ENCODE assay signal across 8 mouse cellular contexts in the genomic region with DNA sequence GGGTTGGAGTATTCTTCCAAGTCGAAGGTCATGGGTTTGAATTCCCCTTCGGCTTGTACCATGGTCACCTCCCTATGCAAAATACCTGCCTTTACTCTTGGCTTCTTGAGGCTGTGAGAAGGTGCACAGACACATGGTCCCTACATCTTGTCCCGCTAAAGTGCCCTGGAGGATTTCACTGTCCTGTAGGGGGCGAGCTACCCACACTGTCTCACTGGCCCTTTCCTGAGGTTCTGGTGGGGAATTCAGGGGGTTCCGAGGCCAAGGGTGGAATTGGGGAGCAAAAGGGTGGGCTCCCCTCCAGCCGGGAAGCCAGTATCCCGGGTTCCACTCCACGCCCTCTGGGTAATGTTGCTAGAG.
DNase-seq lines count a peak whose midpoint lies in the region; ATAC-seq and TF ChIP-seq lines count a peak whose summit lies in the region.
"Not testable (repeated sequence)": the region's sequence is repeated elsewhere in the genome, so short reads cannot be mapped to it uniquely, and the experiment has no call there.

No protein-coding gene starts in this region.

- peak overlapping the region; percentile 83 for H3K4me3 ChIP-seq in brown adipose tissue, adult 24 weeks (ENCODE audit: insufficient read depth, low read depth, low read length)
- H3K4me3 ChIP-seq in forebrain, embryonic 10.5 days: peak overlapping the region; percentile 74
- peak overlapping the region; percentile 69 to 77 for H3K4me3 ChIP-seq in heart, embryonic 14.5 days (ENCODE audit: control insufficient read depth in 1 of 2, insufficient read depth in 1 of 2, low read depth in 1 of 2, low read length in 2 of 2)
- H3K4me3 ChIP-seq in intestine, embryonic 16.5 days (ENCODE audit: low read length): peak overlapping the region; percentile 75
- peak overlapping the region; percentile 54 for H3K4me3 ChIP-seq in liver, adult 2 months (ENCODE audit: insufficient read depth, low read depth, low read length)
- H3K4me3 ChIP-seq in olfactory bulb, adult 2 months (ENCODE audit: insufficient read depth, low read depth, low read length): peak overlapping the region; percentile 83

- not testable (repeated sequence) for H3K9me3 ChIP-seq in forebrain, embryonic 10.5 days; heart, embryonic 14.5 days (ENCODE audit: control insufficient read depth, low read length); intestine, embryonic 16.5 days (ENCODE audit: control insufficient read depth, low read length)

- H3K79me2 ChIP-seq in liver, adult 2 months (ENCODE audit: control insufficient read depth, insufficient read depth, low read length): not testable (repeated sequence)

- H3K36me3 ChIP-seq in forebrain, embryonic 10.5 days (replicated peaks); heart, embryonic 14.5 days (ENCODE audit: control insufficient read depth, insufficient read depth, low read length); intestine, embryonic 16.5 days (ENCODE audit: control insufficient read depth, insufficient read depth, low read length); liver, adult 2 months (ENCODE audit: control insufficient read depth, insufficient read depth, low read length): not testable (repeated sequence)

- peak overlapping the region; percentile 67 for H3K27ac ChIP-seq in brown adipose tissue, adult 24 weeks (replicated peaks; ENCODE audit: low read depth, low read length)
- peak overlapping the region; percentile 96 for H3K27ac ChIP-seq in forebrain, embryonic 10.5 days
- H3K27ac ChIP-seq in heart, embryonic 14.5 days (replicated peaks in 1 of 2; ENCODE audit: control insufficient read depth in 1 of 2, insufficient read depth in 1 of 2, low read depth in 2 of 2, low read length in 2 of 2): peak overlapping the region; percentile 24 to 51; a peak in 2 of 4 replicates
- H3K27ac ChIP-seq in intestine, embryonic 16.5 days (ENCODE audit: low read length): peak overlapping the region; percentile 48; the same call in 1 of the 2 replicates
- not testable (repeated sequence) for H3K27ac ChIP-seq in liver, adult 2 months (replicated peaks; ENCODE audit: insufficient read depth, low read depth, low read length); olfactory bulb, adult 2 months (ENCODE audit: insufficient read depth, low read depth, low read length)

- H3K4me1 ChIP-seq in brown adipose tissue, adult 24 weeks (ENCODE audit: control insufficient read depth, insufficient read depth, insufficient read length, low read length); heart, embryonic 14.5 days (ENCODE audit: control insufficient read depth in 2 of 2, insufficient read depth in 2 of 2, low read length in 2 of 2); intestine, embryonic 16.5 days (ENCODE audit: control insufficient read depth, insufficient read depth, low read length); liver, adult 2 months (ENCODE audit: control insufficient read depth, insufficient read depth, low read length); olfactory bulb, adult 2 months (ENCODE audit: control insufficient read depth, insufficient read depth, low read length): not testable (repeated sequence)
- H3K4me1 ChIP-seq in forebrain, embryonic 10.5 days: peaks cover 18% of the 10 kb centered on the region

- 5% methylated on average over 8 of the region's 8 CpGs for WGBS in forebrain, embryonic 10.5 days
- 1% methylated on average over 8 of the region's 8 CpGs for WGBS in heart, embryonic 14.5 days
- 3% methylated on average over 8 of the region's 8 CpGs for WGBS in intestine, embryonic 16.5 days
- WGBS in liver, adult 2 months: 2% methylated on average over 8 of the region's 8 CpGs
- 1% methylated on average over 8 of the region's 8 CpGs for WGBS in olfactory bulb, adult 2 months

- peak; percentile 41 for DNase-seq in CD4-positive, CD25-positive, alpha-beta regulatory T cell, adult 2 months (ENCODE audit: low read depth, low spot score)
- DNase-seq in forebrain, embryonic 10.5 days (ENCODE audit: extremely low spot score, low spot score): peak; percentile 30
- DNase-seq in liver, adult 2 months (ENCODE audit: extremely low read depth, low read depth, low spot score): peak; percentile 18

- H3K9ac ChIP-seq in heart, embryonic 14.5 days (ENCODE audit: low read length): peak overlapping the region; percentile 86
- H3K9ac ChIP-seq in intestine, embryonic 16.5 days (ENCODE audit: low read depth, low read length): peak overlapping the region; percentile 79
- peak overlapping the region; percentile 80 for H3K9ac ChIP-seq in liver, adult 2 months (ENCODE audit: low read depth, low read length)

- TF ChIP-seq CTCF in liver, adult 2 months (IDR thresholded peaks at IDR 0.05; ENCODE audit: low read depth, low read length): peak; percentile 59
- peak; percentile 56 for TF ChIP-seq CTCF in olfactory bulb, adult 2 months (IDR thresholded peaks at IDR 0.05; ENCODE audit: insufficient read depth, low read depth, low read length)

- H3K4me2 ChIP-seq in heart, embryonic 14.5 days (ENCODE audit: low read length): peak overlapping the region; percentile 80
- peak overlapping the region; percentile 80 for H3K4me2 ChIP-seq in intestine, embryonic 16.5 days (ENCODE audit: low read depth, low read length)

- TF ChIP-seq POLR2A in liver, adult 2 months (IDR thresholded peaks at IDR 0.05; ENCODE audit: extremely low read depth, insufficient read depth, low read length); olfactory bulb, adult 2 months (IDR thresholded peaks at IDR 0.05; ENCODE audit: insufficient read depth, low read depth, low read length): not testable (repeated sequence)

- ATAC-seq in heart, embryonic 14.5 days (ENCODE audit: insufficient number of reproducible peaks, insufficient read depth, low FRiP score, low read depth): 0 out of 2 replicates have a peak, but pooled peaks have one; percentile 53
- peak; percentile 85 for ATAC-seq in intestine, embryonic 16.5 days
- ATAC-seq in megakaryocyte-erythroid progenitor cell, adult 5-6 weeks (replicated peaks; ENCODE audit: low FRiP score, low TSS enrichment, poor library complexity, severe bottlenecking): peak; percentile 54; the same call in 1 of the 2 replicates

- not testable (repeated sequence) for H3K27me3 ChIP-seq in forebrain, embryonic 10.5 days (ENCODE audit: poor library complexity, severe bottlenecking); heart, embryonic 14.5 days (ENCODE audit: control insufficient read depth, insufficient read depth, low read length); intestine, embryonic 16.5 days (replicated peaks; ENCODE audit: control insufficient read depth, insufficient read depth, low read length); liver, adult 2 months (ENCODE audit: control insufficient read depth, insufficient read depth, low read length)
